Mouse (Mus musculus): ENCODE measurements around the gene Slc1a6.
A peak's percentile ranks its signal among the peaks of the same experiment; 100 is the strongest.
"Not testable (repeated sequence)": the region's sequence is repeated elsewhere in the genome, so short reads cannot be mapped to it uniquely, and the experiment has no call there.

The Slc1a6 gene

GRCm38 (mm10) chr10:78779981-78780651, at the start of gene Slc1a6:
Gene Slc1a6 (plus strand): TSS chr10:78780496.
- DNase-seq (ENCODE audit: low read depth, low spot score) = no peak

DNA sequence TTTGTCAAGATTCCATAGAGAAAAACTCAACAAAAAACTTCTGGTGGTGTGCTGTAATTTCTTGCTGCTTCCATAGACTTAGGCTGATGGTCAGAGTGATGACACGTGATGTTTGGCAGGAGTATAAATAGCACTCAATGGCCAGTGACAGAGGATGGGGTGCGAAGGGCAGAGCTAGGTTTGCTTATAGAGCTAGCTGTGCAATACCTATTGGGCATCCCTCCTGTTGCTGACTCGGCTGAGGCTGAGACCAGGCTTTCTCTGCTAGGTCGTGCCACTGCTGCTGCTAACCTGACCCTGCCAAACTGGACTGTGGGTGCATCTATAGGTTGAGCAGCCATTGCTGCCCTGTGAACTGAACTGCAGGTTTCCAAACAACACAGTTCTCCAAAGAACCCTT, 40.5 kb upstream of the Slc1a6 start:
- no peak for DNase-seq (ENCODE audit: low read depth, low spot score)

DNA sequence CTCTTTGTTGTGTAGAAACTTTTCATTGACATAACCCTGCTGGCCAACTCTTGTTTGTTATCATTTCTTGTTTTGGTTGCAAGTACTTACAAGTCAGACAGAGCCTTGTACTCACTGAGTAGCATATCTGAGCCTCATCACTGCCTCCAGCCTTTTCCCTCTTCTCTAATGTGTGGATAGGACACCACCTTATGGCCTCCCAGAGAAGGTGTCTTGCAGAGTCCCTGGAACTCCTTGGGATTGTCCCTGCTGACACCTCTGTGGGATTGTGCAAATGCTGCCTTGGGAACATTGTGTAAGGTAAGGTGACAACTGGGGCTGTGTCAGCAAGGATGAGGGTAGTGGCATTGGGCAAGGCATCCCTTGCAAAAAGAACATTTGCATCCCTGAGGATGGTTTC, 36.6 kb upstream of the Slc1a6 start:
- no peak for DNase-seq (ENCODE audit: low read depth, low spot score)

DNA sequence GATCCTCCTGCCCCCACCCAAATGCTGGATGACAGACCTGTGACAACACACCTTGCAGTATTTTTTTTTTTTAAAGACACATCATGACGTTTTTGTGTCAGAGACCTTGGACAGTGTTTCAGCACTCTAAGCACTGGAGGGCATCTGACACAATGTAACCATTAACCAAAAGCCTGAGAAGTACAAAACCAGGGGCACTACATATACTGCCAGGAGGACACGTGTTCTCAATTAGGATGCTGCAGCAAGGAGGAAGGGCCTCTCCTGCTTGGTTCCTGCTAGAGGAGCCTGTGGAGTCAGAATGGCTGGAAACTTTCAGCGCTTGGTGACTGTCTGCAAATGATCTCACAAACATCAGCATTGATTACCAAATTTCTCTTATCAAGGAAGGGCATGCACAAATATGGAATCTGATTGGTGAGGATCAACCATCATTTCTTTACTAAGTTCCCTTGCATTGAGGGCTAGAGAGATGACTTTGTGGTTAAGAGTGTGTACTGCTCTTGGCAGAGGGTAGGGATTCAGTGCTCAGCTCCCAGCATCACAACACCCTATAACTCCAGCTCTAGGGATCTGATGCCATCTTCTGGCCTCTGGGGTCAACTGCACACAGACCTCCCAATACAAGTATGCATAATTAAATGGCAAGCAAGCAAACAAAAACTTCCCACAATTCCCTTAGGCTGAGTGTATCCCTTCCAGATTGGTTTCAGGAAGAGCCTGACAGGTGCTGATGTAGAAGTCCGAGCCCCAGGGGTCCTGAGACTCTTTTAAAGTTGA, 34.7 kb upstream of the Slc1a6 start:
- no peak for DNase-seq (ENCODE audit: low read depth, low spot score)

DNA sequence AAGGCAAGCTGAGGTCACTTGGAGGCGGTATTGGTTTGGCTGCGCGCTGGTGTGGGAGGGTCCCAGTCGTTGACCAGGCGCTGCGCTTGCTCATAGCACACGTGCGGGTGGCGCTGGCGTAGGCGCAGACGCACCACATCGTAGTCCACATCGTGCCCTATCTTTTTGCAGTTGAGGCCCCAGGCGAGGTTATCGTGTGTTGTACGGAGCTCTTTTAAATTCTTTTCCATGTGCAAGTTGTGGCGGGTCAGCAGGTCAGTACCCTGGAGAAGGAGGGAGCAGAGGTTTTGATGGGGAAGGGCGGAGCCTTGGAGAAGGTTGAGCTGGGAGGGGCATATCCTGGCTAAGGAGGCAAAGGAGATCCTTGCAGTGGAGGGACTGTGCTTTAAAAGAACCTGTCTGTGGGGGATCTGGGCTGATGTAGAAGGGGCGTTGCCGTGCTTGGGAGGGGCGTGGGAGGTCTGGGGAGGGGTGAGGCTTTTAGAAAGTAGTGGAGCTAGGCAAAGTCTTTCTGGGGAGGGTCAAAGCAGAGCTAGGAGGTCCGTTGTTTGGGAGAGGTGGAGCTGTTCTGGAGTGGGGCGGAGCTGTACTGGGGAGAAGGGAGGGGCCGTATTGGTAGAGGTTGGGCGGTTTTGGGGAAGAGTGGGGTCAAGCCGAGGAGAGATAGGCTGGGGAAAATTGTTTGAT, 33.1 kb upstream of the Slc1a6 start:
- no peak for DNase-seq (ENCODE audit: low read depth, low spot score)

GRCm38 (mm10) chr10:78748161-78748560, 32.1 kb upstream of the Slc1a6 start:
- no peak for DNase-seq (ENCODE audit: low read depth, low spot score)

DNA sequence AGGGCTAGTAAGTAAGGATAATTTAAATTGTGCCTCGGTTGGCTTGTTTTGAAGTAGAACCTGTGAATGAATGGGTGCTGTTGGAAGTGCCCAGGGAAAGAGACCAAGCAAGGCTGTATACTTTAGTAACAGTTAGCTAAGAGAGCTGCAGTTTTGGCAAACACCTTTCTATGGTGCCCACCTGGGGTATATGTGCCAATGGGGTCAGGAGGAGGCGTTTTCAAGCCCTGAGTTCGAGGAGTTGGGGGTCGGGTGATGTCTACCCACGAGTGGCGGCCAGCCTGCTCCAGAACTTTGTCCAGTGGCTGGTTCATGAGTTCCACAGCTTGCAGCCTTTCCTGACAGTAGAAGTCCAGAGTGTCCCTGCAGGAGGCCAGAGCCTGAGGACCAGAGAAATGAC, 31.4 kb upstream of the Slc1a6 start:
- DNase-seq (ENCODE audit: low read depth, low spot score) = no peak

GRCm38 (mm10) chr10:78752452-78753191, 27.7 kb upstream of the Slc1a6 start, which contains the start of gene Ccdc105:
Gene Ccdc105 (minus strand): TSS chr10:78753065.
- peak; percentile 76 for DNase-seq (ENCODE audit: low read depth, low spot score)

DNA sequence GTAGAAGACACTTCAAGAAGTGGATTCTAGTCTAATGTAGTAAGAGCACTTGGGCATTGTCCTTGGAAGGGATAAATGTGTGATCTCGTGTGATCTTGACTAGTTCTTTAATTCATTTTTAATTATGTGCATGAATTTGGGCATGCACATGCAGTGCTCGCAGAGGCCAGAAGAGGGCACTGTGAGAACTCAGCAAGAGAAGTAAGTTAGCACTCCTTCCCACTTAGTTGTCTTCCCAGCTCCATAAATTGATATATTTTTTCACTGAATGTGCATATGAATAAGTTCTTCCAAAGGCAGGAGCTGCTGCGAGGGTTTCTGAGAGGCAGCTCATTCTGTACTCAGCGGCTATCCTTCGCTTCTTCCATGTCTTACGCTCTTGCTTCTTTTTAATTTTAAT, 24.3 kb upstream of the Slc1a6 start:
- no peak for DNase-seq (ENCODE audit: low read depth, low spot score)

- DNase-seq (ENCODE audit: low read depth, low spot score) = no peak
These were observed 14.7 kb upstream of the Slc1a6 start for GRCm38 (mm10) chr10:78765570-78765969.

DNA sequence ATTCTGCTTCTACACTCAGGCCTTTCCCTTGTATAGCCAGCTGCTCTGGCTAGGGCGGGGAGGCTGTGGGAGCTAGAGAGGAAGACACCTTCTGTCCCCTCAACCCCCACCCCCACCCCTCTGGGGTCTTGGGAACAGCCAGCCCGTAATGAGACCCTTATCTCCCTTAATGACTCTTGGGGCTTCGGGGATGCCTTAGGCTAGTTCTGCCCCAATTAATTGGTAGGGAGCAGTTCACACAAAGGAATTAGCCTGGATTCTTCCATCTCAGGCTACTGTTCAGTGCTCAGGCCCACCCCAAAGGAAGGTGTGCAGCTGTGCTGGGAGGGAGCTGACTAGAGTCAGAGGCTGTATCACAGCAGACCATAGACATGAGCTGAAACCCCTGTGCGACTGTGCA, 4.5 kb upstream of the Slc1a6 start:
- no peak for DNase-seq (ENCODE audit: low read depth, low spot score)

DNA sequence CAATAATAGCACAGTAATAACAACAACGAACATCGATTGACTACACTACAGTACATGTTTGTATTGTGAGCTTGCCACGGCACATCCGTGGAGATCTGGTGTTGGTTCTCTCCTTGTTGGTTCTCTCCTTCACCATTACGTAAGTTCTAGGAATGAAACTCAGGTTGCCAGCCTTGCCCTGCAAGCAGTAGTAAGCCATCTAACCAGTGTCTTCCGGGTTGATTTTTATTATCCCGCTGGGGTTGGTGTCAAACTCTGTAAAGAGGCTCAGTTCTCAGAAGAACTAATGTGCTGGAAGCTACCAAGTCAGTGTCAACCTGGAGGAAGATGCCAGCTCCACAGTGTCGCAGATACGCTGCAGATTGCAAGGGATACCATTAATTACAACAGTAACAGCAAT, 769 bp upstream of the Slc1a6 start:
- DNase-seq (ENCODE audit: low read depth, low spot score) = no peak

DNA sequence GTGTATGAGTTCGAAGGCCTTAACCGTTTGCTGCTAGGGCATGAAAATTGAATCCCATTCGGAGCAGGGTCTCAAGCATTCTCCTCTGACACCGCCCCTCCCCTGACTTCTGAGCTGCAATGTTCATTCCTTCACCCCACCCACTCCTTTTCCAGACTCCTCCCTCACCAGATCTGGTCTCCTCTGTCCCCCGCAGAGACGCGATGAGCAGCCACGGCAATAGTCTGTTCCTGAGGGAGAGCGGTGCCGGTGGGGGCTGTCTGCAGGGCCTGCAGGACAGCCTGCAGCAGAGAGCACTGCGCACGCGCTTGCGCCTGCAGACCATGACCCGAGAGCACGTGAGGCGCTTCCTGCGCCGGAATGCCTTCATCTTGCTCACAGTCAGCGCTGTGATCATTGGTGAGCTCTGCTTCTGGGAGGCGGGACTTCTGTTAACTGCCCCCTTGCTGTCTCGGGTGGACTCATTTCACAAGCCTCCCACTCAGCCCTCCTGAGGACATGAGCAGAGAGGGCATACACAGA, 7.3 kb downstream of the Slc1a6 start:
- DNase-seq (ENCODE audit: low read depth, low spot score) = peak; percentile 66

DNA sequence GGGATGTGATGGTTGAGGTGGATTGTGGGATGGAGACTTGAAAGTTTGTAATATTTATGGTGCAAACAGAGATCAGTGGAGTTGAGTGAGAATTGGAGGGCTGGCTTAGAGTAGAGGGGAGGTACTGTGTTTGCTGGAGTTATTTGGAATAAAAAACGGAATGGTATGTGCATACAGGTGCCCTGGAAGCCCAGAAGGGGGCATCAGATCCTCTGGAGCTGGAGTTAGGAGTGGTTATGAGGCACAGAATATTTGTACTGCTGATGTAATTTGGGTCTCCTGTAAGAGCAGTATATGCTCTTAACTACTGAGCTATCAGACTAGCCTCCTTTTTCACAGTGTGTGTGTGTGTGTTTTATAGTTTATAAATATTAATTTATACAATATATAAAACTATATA, 10.3 kb downstream of the Slc1a6 start:
- no peak for DNase-seq (ENCODE audit: low read depth, low spot score)

DNA sequence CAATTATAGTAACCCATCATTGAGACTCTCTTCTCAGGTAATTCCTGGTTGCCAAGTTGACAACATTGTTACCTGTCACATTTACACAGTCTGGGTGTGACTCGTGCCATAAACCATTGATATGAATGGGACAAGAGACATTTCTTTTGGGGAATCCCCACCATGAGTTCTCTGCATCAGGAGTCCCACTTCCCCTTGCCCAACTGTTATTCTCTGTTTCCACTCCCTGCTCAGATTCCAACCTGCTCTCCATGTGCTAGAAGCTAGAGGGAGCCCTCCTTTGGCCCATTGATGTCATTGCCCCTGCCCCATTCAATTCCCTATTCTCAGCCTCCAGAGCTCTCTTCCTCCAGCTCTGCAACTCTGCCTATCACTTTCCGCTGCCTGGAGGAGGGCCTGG, 21.2 kb downstream of the Slc1a6 start:
- DNase-seq (ENCODE audit: low read depth, low spot score) = no peak

DNA sequence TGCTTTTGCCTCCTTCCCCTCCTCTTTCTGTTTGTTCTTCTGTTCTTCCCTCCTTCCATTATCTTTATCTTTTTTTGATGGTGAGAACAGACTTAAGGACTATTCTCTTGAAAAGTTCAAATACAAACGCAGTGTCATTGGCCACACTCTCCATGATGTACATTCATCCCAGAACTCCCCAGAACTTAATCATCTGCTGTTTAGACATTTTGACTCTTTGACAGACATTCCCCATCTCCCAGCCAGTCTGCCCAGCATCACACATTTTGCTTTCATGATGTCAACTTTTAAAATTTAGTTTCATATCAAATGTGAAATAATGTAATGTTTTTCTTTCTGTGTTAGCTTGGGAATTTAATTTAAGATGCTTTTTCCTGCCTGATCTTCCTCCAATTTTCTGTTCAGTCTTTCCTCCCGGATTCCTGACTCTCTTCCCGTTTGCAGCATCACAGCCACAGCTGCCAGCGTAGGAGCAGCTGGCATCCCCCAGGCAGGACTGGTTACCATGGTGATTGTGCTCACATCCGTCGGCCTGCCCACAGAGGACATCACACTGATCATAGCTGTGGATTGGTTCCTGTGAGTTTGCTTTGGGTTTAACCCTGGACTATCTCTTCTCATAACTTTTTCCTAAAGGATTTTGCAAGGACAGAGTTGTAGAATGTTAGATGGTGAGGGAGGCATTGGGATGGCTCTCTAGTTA, 32.2 kb downstream of the Slc1a6 start:
- no peak for DNase-seq (ENCODE audit: low read depth, low spot score)

DNA sequence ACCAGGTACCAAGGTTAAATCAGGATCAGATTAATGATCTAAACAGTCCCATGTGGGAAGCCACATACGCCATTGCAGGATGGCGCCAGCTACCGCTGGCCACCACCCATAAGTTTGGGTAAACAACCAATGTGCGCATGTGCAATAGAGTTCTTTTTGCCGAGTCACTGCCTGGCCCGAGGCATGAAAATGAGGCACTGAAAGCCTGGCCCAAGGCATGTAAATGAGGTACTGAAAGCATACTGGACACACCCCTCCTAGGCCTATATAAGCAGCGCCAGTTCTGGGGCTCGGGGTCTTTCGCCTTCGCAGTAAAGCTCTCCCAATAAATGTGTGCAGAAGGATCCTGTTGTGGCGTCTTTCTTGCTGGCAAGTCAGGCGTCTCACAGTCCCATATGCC, 60.2 kb downstream of the Slc1a6 start:
- not testable (repeated sequence) for DNase-seq (ENCODE audit: low read depth, low spot score)

- DNase-seq (ENCODE audit: low read depth, low spot score) = no peak
These were observed 71.8 kb downstream of the Slc1a6 start, which contains the start of gene Olfr1356 for GRCm38 (mm10) chr10:78852066-78852465. Gene Olfr1356 (minus strand): TSS chr10:78852166.
